In genomic region chr11:101689701-101690113, GRCm38 (mm10) we compare ENCODE assay signal across 10 mouse cellular contexts. TPM values are rescaled to one million over a fixed set of nuclear protein-coding genes. Genes with fewer than 3 reads are reported as not detected.
DNase-seq lines count a peak whose midpoint lies in the region; ATAC-seq and TF ChIP-seq lines count a peak whose summit lies in the region.
"Had no signal": no experiment of that assay in that cellular context is flagged by ENCODE, and none has a peak within 500 bp of the region (broad histone marks: within the 10 kb centered on the region; RNA-seq: fewer than 3 reads in every experiment).

No protein-coding gene starts in this region.

- 0 out of 2 replicates have a peak, but pooled peaks cover 5% of the 10 kb centered on the region for H3K27me3 ChIP-seq in midbrain, embryonic 12.5 days
- H3K27me3 ChIP-seq in midbrain, embryonic 10.5 days (ENCODE audit: low read depth, poor library complexity, severe bottlenecking) = no peaks in the 10 kb centered on the region
- no peaks in the 10 kb centered on the region for H3K27me3 ChIP-seq in forebrain, postnatal 0 days (ENCODE audit: insufficient read depth, low read length)

- H3K4me1 ChIP-seq in midbrain, embryonic 12.5 days = 0 out of 2 replicates have a peak, but pooled peaks cover 21% of the 10 kb centered on the region
- 0 out of 2 replicates have a peak, but pooled peaks cover 3% of the 10 kb centered on the region for H3K4me1 ChIP-seq in midbrain, embryonic 10.5 days
- peaks cover 31% of the 10 kb centered on the region for H3K4me1 ChIP-seq in forebrain, postnatal 0 days (ENCODE audit: insufficient read depth)

- ATAC-seq in midbrain, embryonic 12.5 days (ENCODE audit: low FRiP score, low read depth) = no peak
- peak; percentile 87 for ATAC-seq in forebrain, postnatal 0 days

- H3K9me3 ChIP-seq in midbrain, embryonic 12.5 days = no peaks in the 10 kb centered on the region
- H3K9me3 ChIP-seq in midbrain, embryonic 10.5 days (replicated peaks) = no peaks in the 10 kb centered on the region
- H3K9me3 ChIP-seq in forebrain, postnatal 0 days (ENCODE audit: low read length) = no peaks in the 10 kb centered on the region

- 64% methylated on average over 10 of the region's 10 CpGs for WGBS in midbrain, embryonic 12.5 days
- 77% methylated on average over 10 of the region's 10 CpGs for WGBS in midbrain, embryonic 10.5 days
- 12% methylated on average over 10 of the region's 10 CpGs for WGBS in forebrain, postnatal 0 days

- DNase-seq in midbrain, embryonic 10.5 days (ENCODE audit: low spot score) = no peak
- peak; percentile 88 for DNase-seq in forebrain, postnatal 0 days
- DNase-seq in layer of hippocampus, postnatal 14 days (ENCODE audit: low spot score in 2 of 2) = peak; percentile 78 to 90
- DNase-seq in right cerebral cortex, postnatal 36 days (ENCODE audit: low spot score in 2 of 2) = peak; percentile 74 to 81
- DNase-seq in kidney, adult 11 months = no peak
- DNase-seq in adrenal gland, postnatal 25 days = no peak
- DNase-seq in adrenal gland, adult 2 months = no peak
- DNase-seq: kidney, adult 8-10 months; liver had no signal

- H3K4me3 ChIP-seq in midbrain, embryonic 12.5 days = no peak overlapping the region
- H3K4me3 ChIP-seq in midbrain, embryonic 10.5 days = no peak overlapping the region
- H3K4me3 ChIP-seq in forebrain, postnatal 0 days (ENCODE audit: low read depth, low read length) = no peak overlapping the region

- H3K36me3 ChIP-seq in midbrain, embryonic 12.5 days = no peaks in the 10 kb centered on the region
- no peaks in the 10 kb centered on the region for H3K36me3 ChIP-seq in midbrain, embryonic 10.5 days
- no peaks in the 10 kb centered on the region for H3K36me3 ChIP-seq in forebrain, postnatal 0 days (ENCODE audit: insufficient read depth)

- H3K9ac ChIP-seq in midbrain, embryonic 12.5 days (replicated peaks) = no peak overlapping the region
- no peak overlapping the region for H3K9ac ChIP-seq in forebrain, postnatal 0 days

- 0 out of 2 replicates have a peak, but pooled peaks have one; percentile 14 for TF ChIP-seq CTCF in forebrain, postnatal 0 days (IDR thresholded peaks at IDR 0.05; ENCODE audit: low read depth)

- no peak overlapping the region for H3K4me2 ChIP-seq in midbrain, embryonic 12.5 days (replicated peaks)
- H3K4me2 ChIP-seq in forebrain, postnatal 0 days (ENCODE audit: low read depth) = no peak overlapping the region

- H3K27ac ChIP-seq in midbrain, embryonic 12.5 days (replicated peaks) = peak overlapping the region; percentile 52
- no peak overlapping the region for H3K27ac ChIP-seq in midbrain, embryonic 10.5 days (replicated peaks)
- peak overlapping the region; percentile 83 for H3K27ac ChIP-seq in forebrain, postnatal 0 days (ENCODE audit: low read depth, low read length)

RNA-seq across cellular contexts. Expression of gene Arl4d, which starts 24.4 kb away (rescaled TPM):
- polyA plus RNA-seq in midbrain, embryonic 12.5 days (2016; fragmentation: Nextera tagmentation; extraction: Ambion mirVana) = 6.5 and 8.4 TPM in 2 replicates
- polyA plus RNA-seq in midbrain, embryonic 10.5 days (2016; fragmentation: Nextera tagmentation; extraction: Ambion mirVana) = 4.3 and 4.4 TPM in 2 replicates
- total RNA-seq in forebrain, postnatal 0 days (2014; rRNA removed) = 22.5 and 28.3 TPM in 2 replicates
- 13.4 and 15.7 TPM in 2 replicates for polyA plus RNA-seq in forebrain, postnatal 0 days (2015; fragmentation: Nextera tagmentation; extraction: Ambion mirVana)
- 10 to 100 TPM; 12.6 to 14.2 TPM for total RNA-seq in layer of hippocampus, postnatal 14 days (2021)
- total RNA-seq in adrenal gland, postnatal 25 days (2021) = 5.9 and 8.9 TPM in 2 replicates
- total RNA-seq in adrenal gland, adult 2 months (2021) = 10 to 100 TPM; 10.8 to 16.6 TPM
- 4.0 and 4.8 TPM in 2 replicates for polyA plus RNA-seq in adrenal gland, adult 2 months (2012; rRNA removed)

RNA-seq across cellular contexts. Expression of gene Dhx8, which starts 43.0 kb away (rescaled TPM):
- polyA plus RNA-seq in midbrain, embryonic 12.5 days (2016; fragmentation: Nextera tagmentation; extraction: Ambion mirVana) = 46.9 and 48.0 TPM in 2 replicates
- 40.0 and 44.0 TPM in 2 replicates for polyA plus RNA-seq in midbrain, embryonic 10.5 days (2016; fragmentation: Nextera tagmentation; extraction: Ambion mirVana)
- 26.5 and 33.3 TPM in 2 replicates for total RNA-seq in forebrain, postnatal 0 days (2014; rRNA removed)
- 18.8 and 25.0 TPM in 2 replicates for polyA plus RNA-seq in forebrain, postnatal 0 days (2015; fragmentation: Nextera tagmentation; extraction: Ambion mirVana)
- total RNA-seq in layer of hippocampus, postnatal 14 days (2021) = 10 to 100 TPM; 32.4 to 34.2 TPM
- 28.0 TPM in 2 replicates for total RNA-seq in adrenal gland, postnatal 25 days (2021)
- 10 to 100 TPM; 25.0 to 28.6 TPM for total RNA-seq in adrenal gland, adult 2 months (2021)
- polyA plus RNA-seq in adrenal gland, adult 2 months (2012; rRNA removed) = 4.9 and 5.8 TPM in 2 replicates

Comparison
In these comparisons a context has a peak if more than half of its experiments do, and no peak if none do; other contexts are left out.
1. DNase-seq: peak in forebrain, postnatal 0 days (single experiment), layer of hippocampus, postnatal 14 days (2 of 2) and right cerebral cortex, postnatal 36 days (2 of 2); none in midbrain, embryonic 10.5 days (single experiment), kidney, adult 11 months (single experiment), adrenal gland, postnatal 25 days (single experiment) and adrenal gland, adult 2 months (single experiment).